Mouse (Mus musculus): ENCODE data around the gene H2-T22.
"Not testable (repeated sequence)": the region's sequence is repeated elsewhere in the genome, so short reads cannot be mapped to it uniquely, and the experiment has no call there.

The H2-T22 gene

GRCm38 (mm10) chr17:36042610-36043169, at the start of gene H2-T22, which contains the start of gene Gm6034:
TSS of gene H2-T22 (minus strand) at chr17:36042747.
TSS of gene Gm6034 (plus strand) at chr17:36042961.
- peak; percentile 76 to 89 for DNase-seq

- DNase-seq, result not testable (repeated sequence)
These were observed 49.4 kb upstream of the H2-T22 start for GRCm38 (mm10) chr17:36091933-36092332.

DNA sequence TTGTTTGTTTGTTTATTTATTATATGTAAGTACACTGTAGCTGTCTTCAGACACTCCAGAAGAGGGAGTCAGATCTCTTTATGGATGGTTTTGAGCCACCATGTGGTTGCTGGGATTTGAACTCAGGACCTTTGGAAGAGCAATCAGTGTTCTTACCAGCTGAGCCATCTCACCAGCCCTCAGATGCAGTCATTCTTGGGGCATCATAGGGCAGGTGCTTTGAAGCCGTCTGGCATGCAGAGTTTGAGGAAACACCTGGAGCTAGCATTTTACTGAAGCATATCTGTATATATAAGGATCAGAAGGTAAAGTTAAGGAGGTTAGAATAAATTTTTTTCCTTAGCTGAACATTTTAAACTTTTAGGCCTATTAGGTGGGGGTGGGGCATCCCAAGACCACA, 43.4 kb upstream of the H2-T22 start:
- not testable (repeated sequence) for DNase-seq

- DNase-seq, result peak in 1 of 2 experiments; percentile 47
These were observed 41.4 kb upstream of the H2-T22 start for GRCm38 (mm10) chr17:36083870-36084451.

DNA sequence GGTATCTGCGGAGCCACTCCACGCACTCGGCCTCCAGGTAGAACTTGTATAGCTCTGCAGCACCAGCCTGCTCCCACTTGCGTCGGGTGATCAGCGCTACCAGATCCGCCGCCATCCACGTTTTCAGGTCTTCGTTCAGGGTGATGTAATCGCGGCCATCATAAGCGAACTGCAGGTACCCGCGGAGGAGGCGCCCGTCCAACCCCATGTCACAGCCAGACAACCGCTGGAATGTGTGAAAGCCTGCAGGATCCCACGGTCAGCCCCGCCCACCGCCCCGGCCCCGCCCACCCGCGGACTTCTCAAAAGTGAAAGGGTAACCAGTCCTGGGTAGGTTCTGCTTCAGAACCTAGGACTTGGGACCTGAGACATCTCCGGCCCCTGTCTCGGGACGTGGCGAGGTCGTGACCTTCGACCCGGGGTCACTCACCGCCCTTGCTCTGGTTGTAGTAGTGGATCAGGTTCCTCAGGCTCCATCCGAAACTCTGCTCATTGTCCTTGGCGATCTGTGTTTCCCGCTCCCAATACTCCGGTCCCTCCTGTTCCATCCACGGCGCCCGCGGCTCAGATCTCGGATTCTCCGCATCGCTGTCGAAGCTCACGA, 40.8 kb upstream of the H2-T22 start:
- DNase-seq, result peak; percentile 60 to 84

DNA sequence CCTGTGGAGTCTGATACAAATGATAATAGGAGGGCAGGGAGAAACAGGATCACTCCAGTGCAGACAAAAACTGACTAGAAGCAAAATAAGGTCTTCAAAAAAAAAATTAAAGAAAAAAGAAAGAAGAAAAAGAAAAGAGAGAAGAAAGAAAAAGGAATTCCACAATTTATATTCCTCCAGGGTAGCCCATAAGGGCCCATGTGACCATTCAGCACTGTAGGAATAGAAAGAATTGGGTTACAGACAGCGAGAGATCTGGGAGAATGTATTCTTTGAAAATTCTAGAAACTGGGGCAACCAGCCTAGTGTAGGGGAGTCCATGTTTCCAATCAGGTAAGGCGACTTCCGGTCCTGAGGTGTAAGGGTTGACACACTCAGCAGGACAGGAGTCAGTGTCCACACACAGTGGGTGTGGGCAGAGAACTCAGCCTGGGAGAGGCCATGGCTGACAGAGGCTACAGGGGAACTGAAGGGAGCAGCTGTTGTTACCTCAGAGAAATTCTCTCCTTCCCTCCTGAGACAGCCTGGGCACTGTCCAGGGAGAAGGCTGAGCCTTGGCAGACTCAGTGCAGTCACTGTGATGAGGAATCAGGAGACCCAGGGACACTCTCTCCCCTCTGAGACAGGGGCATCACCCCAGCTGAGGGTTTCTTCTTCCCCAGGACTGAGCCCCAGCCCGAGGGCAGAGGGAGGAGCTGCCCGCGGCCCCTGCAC, 40.1 kb upstream of the H2-T22 start:
- DNase-seq, result not testable (repeated sequence)

DNA sequence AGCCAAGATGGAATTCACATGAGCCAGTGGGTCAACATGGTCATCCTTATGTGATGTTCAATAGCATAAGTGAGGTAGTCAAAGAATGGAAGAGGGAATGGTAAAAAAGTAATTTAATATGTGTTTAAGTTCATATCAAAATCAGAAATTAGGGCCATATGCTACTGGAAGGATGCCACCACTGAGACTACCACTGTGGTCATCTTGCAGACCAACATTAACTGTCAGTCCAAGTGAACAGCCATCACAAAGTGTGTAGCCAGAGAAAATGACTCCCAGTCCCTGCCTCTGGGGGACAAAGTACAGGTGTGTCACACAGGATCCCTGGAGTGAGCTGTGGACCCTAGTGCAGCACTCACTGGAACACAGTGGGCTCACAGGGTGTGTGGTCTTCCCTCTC, 39.4 kb upstream of the H2-T22 start:
- DNase-seq, result not testable (repeated sequence)

DNA sequence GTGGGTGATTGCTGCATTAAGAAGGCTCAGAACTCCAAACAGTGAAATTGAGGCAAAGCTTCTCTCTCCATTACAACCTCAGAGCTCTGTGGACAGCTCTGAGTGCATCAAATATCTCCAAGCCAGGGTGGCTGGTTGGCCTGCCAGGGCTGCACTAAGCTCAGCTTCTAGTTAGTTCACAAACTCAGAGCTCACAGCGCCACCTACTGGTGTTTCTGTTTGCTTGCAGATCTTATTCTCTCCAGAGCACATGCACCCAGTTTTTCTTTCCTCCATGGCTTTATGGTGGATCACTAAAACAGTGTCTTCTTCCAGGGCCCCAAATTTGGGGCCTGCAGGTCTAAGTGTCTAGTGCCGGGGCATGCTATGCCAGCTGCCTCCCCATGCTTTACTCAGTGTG, 18.3 kb upstream of the H2-T22 start:
- DNase-seq, result peak; percentile 91 to 95

GRCm38 (mm10) chr17:36058362-36058761, 15.8 kb upstream of the H2-T22 start, which contains the start of gene Gm11127:
TSS of gene Gm11127 (minus strand) at chr17:36058371.
- DNase-seq, result peak; percentile 15 to 49

- DNase-seq, result not testable (repeated sequence)
These were observed 15.4 kb upstream of the H2-T22 start for GRCm38 (mm10) chr17:36057927-36058326.

DNA sequence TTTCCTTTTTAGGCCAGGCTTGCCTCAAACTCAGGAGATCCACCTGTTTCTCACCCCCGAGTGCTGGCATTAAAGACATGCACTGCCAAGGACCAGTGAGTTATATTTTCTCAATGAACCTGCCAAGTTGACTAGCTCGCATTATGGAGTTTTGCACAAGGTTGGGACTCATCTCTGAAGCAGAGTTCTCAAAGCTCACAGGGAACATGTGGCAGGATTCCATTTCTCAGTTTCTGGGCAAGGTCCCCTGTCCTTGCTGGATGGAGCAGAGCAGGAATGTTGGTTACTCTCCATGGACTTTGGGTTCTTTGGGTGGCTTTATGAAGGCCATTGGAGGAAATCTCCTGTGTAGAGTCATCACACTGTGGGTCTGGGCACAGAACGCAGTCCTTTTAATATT, 739 bp upstream of the H2-T22 start:
- no peak for DNase-seq

DNA sequence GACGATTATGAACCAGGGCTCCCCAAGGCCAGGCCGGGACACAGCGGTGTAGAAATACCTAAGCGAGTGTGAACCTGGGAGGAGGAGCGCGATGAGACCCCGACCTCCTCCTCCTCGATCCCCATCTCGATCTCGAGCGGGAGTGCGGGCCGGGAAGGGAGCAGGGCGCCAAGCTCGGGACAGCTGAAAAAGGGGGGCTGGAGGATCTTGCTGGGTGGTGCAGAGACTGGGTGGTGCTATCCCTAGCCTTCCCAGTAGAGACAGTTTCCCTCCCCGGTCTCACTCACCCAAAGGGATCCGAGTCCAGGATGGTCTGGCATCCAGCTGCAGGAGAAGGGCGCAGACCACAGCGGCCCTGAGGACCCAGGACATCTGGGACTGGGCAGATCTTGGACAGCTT, 492 bp downstream of the H2-T22 start:
- peak in 1 of 2 experiments; percentile 42 for DNase-seq

- DNase-seq, result not testable (repeated sequence)
These were observed 1.9 kb downstream of the H2-T22 start for GRCm38 (mm10) chr17:36040604-36041003.

DNA sequence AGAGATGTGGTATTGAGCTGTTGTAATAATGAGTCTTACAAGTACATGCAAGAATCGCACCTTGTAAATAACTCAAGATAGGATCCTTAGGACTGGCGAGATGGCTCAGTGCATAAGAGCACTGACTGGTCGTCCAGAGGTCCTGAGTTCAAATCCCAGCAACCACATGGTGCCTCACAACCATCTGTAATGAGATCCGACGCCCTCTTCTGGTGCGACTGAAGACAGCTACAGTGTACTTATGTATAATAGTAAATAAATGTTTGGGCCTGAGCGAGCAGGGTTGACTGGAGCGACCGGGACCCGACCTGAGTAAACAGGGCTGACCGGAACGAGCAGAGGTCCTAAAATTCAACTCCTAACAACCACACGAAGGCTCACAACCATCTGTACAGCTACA, 6.4 kb downstream of the H2-T22 start:
- not testable (repeated sequence) for DNase-seq

DNA sequence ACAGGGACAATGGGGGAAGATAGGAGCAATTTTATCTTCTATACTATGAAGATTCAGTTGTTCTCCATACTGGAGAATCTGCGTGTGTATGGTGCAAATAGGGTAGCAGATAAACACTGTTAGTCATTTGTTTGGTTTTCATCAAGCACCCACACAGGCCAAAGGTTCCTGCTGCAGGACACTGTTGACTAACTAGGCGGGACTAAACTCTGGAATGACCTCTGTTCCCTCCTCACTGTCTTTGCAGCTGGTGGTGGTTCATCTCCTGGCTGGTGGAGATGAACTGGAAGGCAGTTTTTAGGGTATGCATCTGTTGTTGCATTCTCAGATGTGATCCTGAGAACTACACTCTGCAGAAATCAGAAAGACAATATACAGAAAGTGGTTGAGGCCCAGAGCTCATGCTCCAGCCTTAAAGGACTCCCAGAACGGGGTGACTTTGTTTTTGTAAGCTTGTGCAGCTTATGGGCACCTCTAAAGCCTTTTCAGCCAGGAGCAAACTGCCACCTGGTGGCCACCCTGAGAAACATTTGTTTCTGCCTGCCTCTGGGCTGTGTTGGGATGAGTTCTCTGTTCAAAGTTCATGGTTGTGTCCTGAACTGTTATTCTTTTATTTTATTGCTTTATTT, 7.4 kb downstream of the H2-T22 start:
- peak; percentile 63 to 80 for DNase-seq

DNA sequence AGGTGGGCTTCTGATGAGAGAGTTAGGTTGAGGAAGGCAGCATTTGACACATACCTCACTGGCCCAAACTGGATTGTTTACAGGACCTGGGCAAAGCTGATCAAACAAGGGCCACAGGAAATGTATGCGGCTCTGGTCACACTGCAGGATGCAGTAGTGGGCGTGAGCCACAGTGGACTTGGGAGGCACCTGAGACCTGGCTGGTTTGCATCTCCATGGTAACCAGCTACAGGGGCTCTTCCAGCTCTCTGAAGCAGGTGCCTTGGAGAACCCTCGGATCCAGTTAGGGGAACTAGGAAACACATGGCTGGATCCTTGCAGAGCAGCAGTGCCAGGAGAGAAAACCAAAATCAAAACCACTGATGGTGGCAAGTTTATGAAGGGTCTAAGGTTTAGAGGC, 8.0 kb downstream of the H2-T22 start:
- DNase-seq, result not testable (repeated sequence)

GRCm38 (mm10) chr17:36032351-36032875, 10.1 kb downstream of the H2-T22 start, which contains the start of gene H2-T23:
TSS of gene H2-T23 (minus strand) at chr17:36032855.
- DNase-seq, result peak; percentile 71 to 87

DNA sequence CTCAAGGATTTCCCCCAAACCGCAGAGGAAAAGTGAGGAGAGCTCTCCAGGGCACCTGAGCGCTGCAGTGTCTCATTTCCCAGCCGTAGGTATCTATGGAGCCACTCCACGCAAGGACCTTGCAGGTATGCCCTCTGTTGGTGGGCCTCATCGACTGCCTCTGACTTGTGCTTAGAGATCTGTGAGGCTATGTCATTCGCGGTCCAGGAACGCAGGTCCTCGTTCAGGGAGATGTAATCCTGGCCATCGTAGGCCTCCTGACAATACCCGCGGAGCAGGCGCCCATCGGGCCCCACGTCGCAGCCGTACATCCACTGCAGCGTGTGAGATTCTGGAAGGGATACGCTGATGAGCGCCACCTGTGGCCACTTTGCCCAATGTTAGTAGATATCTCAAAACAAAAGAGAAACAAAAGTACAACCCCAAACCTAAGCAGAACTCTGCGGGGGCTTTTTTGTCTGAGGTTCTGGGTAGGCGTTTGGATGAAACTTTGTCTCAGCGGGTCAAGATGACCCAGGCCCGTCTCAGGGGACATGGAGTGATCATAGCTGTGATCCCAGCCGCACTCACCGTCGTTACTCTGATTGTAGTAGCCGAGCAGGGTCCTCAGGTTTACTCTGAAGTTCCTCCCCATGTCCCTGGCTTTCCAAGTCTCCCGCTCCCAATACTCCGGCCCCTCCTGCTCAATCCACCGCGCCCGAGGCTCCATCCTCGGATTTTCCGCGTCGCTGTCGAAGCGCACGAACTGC, 10.8 kb downstream of the H2-T22 start:
- peak; percentile 65 to 70 for DNase-seq

DNA sequence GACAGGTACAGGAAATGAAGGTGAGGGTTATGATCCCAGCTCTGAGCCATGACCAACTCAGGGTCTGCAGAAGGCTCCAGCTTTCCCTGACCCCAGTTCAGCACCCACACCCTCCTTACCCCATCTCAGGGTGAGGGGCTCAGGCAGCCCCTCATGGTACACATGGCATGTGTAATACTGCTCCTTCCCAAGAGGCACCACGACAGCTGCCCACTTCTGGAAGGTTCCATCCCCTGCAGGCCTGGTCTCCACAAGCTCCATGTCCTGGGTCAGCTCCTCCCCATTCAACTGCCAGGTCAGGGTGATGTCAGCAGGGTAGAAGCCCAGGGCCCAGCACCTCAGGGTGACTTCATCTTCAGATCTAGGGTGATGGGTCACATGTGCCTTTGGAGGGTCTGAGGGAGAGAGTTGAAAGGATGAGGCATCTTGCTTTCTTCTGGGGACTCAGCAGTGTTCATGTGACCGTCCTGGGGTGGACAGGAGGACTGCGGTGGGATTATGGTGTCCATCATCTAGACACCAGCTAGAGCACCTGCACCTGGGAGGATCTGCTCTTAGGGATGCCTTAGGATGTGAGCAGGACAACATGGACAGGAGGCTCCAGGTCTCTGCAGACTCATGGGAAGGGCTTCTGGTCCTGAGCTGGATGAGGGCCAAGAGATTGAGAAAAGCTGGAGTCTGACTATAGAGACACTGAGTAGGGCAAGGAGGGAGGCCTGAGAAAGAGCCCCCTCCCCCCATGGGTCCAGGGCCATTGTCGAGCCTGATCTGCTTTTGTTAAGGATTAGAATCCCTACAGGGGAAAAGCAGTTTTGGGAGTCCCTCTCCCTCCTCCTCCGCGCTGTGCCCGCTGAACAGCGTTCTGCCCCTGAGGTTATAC, 11.6 kb downstream of the H2-T22 start:
- DNase-seq, result not testable (repeated sequence)

- not testable (repeated sequence) for DNase-seq
These were observed 12.4 kb downstream of the H2-T22 start for GRCm38 (mm10) chr17:36030046-36030702.
